Mouse (Mus musculus): ENCODE measurements around the gene Zfp51. TPM values are rescaled to one million over a fixed set of nuclear protein-coding genes. Genes with fewer than 3 reads are reported as not detected.
A peak's percentile ranks its signal among the peaks of the same experiment; 100 is the strongest.
"Not testable (repeated sequence)": the region's sequence is repeated elsewhere in the genome, so short reads cannot be mapped to it uniquely, and the experiment has no call there.

Gene Zfp51
- polyA plus RNA-seq (2016; fragmentation: Nextera tagmentation; extraction: Ambion mirVana) = 9.7 and 10.1 TPM in 2 replicates

DNA sequence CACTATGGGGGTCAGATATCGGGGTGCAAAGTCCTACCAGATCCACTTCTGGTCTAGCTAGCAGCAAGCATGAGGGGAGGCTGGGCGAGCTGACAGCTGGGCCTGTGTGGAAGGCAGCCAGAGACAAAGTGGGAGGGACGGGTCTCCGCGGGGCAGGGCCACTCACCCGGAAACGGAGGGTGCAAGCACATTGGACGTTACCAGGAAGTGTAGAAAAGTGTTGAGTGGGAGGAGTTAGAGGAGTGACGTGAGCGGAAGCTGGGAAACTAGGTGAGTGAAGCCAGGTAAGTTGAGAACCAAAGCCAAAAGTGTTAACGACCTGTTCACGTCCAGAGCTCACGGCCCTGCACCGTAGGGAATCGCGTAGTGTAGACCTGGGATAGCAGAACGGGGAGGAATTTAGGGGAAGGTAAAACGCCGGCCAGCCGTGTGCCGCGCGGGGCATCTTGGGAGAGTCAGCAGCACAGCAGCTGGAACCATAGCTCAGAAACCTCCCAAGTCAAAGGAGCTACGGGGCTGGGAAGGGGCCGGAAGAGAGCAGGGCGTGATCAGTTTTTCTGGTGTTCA, at the start of gene Zfp51:
Zfp51 (plus strand) TSS at position 237 of the 567 bp plus-strand sequence.
- peak within 1 kb of the TSS; percentile 71 for H3K4me3 ChIP-seq
- H3K27ac ChIP-seq (ENCODE audit: poor library complexity, severe bottlenecking) = peak within 1 kb of the TSS; percentile 78
- H3K9ac ChIP-seq = peak within 1 kb of the TSS; percentile 70
- WGBS = under 1% methylated on average over 26 of the region's 26 CpGs
- peak within 1 kb of the TSS; percentile 74 for H3K4me2 ChIP-seq
- peaks cover 5% of the 10 kb centered on the region for H3K4me1 ChIP-seq (replicated peaks)
- H3K36me3 ChIP-seq = peaks cover 5% of the 10 kb centered on the region; the same call in 1 of the 2 replicates
- peak; percentile 100 for ATAC-seq (ENCODE audit: insufficient number of reproducible peaks, low FRiP score)
- no peaks in the 10 kb centered on the region for H3K9me3 ChIP-seq (replicated peaks)
- H3K27me3 ChIP-seq (replicated peaks) = no peaks in the 10 kb centered on the region

DNA sequence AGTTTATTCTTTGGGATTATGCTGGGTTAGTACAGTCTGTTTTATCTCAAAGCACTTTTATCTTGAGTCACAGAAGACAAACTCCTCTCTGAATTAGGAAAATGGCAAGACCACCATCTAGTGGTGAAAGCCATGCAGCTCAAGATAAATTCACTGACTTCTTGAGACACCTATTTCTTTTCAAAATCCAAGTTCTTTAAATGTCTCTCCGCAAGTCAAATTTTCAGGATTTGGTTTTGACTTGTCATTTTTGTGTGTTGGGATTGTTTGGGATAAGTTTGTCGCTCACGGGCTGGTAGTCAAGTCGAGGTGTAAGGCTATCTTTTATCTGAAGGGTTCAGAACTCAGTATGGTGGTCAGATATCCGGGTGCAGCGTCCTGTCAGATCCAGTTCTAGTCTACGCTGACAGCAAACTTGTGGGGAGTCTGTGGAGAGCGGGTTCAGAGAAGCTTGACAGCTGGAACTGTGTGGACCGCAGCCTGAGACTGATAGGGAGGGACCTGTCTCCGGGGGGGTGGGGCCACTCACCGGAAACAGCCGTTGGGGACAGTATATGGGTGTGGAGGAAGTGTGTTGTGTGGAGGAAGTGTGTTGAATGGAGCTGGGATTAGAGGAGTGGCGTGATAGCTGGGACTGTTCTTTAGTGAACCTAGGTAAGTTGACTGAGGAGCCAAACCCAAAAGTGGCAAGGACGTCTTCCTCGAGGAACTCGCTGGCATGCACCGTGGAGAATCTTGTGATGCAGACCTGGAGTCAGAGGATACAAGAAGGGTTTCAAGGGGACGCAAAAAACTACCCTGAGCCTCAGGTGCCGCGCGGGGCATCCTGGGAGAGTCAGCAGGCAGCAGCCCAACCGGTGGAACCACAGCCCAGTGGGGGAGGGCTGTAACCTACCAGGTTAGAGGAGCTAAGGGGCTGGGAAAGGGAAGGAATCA, 27.2 kb upstream of the Zfp51 start, which contains the start of gene Zfp54:
Zfp54 (plus strand) TSS at position 564 of the 936 bp plus-strand sequence.
- WGBS = under 1% methylated on average over 22 of the region's 22 CpGs
- peak within 1 kb of the TSS; percentile 92 for H3K4me2 ChIP-seq

DNA sequence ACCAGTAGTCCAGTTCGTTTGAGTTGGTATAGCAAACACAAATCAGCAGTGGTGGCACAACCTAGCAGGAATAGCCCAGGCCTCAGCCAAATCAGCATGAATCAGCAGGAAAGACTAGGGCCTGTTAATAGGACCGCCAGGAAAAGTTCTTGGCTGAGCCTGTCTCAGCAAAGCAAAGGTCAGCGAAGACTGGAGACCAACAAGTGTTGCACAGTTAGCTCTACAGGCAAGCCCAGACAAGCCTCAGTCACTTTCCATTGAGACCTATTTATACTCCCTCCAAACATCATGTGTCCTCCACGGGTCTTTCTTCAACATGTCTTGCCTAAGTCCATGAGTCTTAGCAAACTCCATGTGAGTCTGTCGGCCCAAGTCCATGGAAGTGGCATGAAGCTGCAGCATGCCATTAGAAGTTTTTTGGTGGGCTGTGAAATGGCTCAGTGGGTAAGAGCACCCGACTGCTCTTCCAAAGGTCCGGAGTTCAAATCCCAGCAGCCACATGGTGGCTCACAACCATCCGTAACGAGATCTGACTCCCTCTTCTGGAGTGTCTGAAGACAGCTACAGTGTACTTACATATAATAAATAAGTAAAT, 11.3 kb upstream of the Zfp51 start:
- not testable (repeated sequence) for H3K36me3 ChIP-seq; ATAC-seq (ENCODE audit: insufficient number of reproducible peaks, low FRiP score); H3K4me3 ChIP-seq; H3K9me3 ChIP-seq (replicated peaks); H3K27ac ChIP-seq (ENCODE audit: poor library complexity, severe bottlenecking); H3K4me2 ChIP-seq; H3K27me3 ChIP-seq (replicated peaks); H3K4me1 ChIP-seq (replicated peaks); H3K9ac ChIP-seq
- WGBS = 74% methylated on average over 9 of the region's 9 CpGs

More for the DNA sequence above, 27.2 kb upstream of the Zfp51 start, which contains the start of gene Zfp54:
- Histone ChIP-seq H3K27ac (ENCODE audit: poor library complexity, severe bottlenecking) (peak within 1 kb of the TSS; percentile 64), H3K4me1 (replicated peaks) (0 out of 2 replicates have a peak, but pooled peaks cover 4% of the 10 kb centered on the region), H3K27me3 (replicated peaks) (no peaks in the 10 kb centered on the region), H3K4me3 (peak within 1 kb of the TSS; percentile 65), H3K36me3 (no peaks in the 10 kb centered on the region), H3K9me3 (replicated peaks) (no peaks in the 10 kb centered on the region), H3K9ac (peak within 1 kb of the TSS; percentile 73)
- ATAC-seq (ENCODE audit: insufficient number of reproducible peaks, low FRiP score) = peak; percentile 99

DNA sequence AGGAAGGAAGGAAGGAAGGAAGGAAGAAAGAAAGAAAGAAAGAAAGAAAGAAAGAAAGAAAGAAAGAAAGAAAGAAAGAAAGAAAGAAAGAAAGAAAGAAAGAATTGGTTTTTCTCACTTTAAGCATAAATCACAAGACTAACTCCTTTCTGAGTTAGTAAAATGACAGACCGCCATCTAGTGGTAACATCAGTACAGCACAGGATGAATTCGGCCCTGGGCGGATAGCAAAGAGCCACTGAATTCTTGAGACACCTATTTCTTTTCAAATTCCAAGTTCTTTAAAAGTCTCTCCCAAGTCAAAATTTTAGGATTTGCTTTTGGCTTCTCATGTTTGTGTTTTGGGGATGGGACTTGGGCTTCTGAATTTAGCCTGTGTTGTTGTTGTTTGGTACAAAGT, 505 bp upstream of the Zfp51 start:
- WGBS = 0% methylated on average over 3 of the region's 3 CpGs
- peaks cover 5% of the 10 kb centered on the region; the same call in 1 of the 2 replicates for H3K36me3 ChIP-seq
- peak overlapping the region; percentile 74 for H3K4me2 ChIP-seq
- H3K4me1 ChIP-seq (replicated peaks) = peaks cover 5% of the 10 kb centered on the region
- H3K27me3 ChIP-seq (replicated peaks) = no peaks in the 10 kb centered on the region
- peak overlapping the region; percentile 71 for H3K4me3 ChIP-seq
- peak; percentile 79 for ATAC-seq (ENCODE audit: insufficient number of reproducible peaks, low FRiP score)
- H3K27ac ChIP-seq (ENCODE audit: poor library complexity, severe bottlenecking) = peak overlapping the region; percentile 78; the same call in 1 of the 2 replicates
- H3K9ac ChIP-seq = peak overlapping the region; percentile 70
- no peaks in the 10 kb centered on the region for H3K9me3 ChIP-seq (replicated peaks)

- ATAC-seq (ENCODE audit: insufficient number of reproducible peaks, low FRiP score) = no peak
- peaks cover 32% of the 10 kb centered on the region for H3K36me3 ChIP-seq
- WGBS = 91% methylated on average over 5 of the region's 5 CpGs
Observed at GRCm38 (mm10) chr17:21463550-21463949, 13.4 kb downstream of the Zfp51 start.

DNA sequence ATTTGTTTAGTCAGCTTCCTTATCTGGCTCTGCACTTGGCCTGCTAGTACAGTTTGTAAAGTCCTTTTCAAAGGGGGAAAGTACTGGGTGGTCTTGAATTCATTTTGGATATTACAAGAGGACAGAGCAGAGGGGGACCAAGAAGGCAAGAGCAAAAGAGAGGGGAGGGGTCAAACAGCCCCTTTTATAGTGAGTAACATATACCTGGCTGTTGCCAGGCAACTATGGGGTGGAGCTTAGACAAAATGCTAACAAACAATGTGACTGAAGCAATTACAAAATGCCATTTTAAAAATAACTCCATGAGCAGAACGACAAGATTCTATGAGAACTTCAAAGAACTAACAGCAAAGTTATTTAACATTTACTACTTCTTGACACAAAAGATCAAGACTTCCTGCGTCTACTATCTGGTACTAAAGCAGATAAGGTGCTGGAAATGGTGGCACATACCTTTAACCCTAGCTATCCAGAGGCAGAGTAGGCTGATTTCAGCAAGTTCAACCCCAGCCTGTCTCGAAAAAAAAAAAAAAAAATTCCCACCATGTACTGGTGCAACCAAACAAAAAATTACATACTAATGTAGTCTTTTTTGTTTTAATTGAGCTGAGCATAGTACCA, 22.0 kb downstream of the Zfp51 start:
- 27% methylated on average over 3 of the region's 3 CpGs for WGBS

More at GRCm38 (mm10) chr17:21463550-21463949, 13.4 kb downstream of the Zfp51 start:
- Histone ChIP-seq H3K4me3 (no peak overlapping the region), H3K4me1 (replicated peaks) (no peaks in the 10 kb centered on the region), H3K27ac (ENCODE audit: poor library complexity, severe bottlenecking) (no peak overlapping the region), H3K4me2 (no peak overlapping the region), H3K27me3 (replicated peaks) (no peaks in the 10 kb centered on the region), H3K9me3 (replicated peaks) (no peaks in the 10 kb centered on the region), H3K9ac (no peak overlapping the region)

DNA sequence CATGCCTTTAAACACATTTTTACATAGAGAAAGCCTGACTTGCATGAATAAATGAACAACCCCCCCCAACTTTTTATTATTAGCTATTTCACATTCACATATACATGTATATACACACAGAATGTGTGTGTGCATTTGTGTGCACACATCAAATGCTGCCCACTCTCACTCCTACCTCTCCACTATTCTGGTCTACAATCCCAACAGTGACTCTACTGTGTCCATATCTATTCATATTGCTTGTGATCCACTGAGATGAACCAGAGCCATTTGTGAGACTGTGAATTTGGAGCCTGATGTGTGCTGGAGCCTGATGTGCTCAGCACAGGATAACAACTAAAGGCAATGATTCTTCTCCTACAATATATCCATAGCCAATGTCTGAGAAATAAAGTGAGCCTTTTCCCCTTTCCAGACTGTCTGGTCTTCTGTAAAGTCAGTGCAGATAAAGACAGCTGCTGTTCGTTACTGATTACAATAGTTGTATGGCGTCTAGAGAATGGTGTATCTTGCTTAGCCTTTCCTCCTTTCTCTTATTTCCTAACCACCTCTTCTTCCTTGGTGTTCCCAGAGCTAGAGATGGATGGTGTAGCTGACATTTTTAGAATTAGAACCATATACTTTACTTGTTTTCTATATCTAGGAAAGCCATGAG, 22.6 kb downstream of the Zfp51 start:
- no peaks in the 10 kb centered on the region for H3K36me3 ChIP-seq
- H3K27me3 ChIP-seq (replicated peaks) = no peaks in the 10 kb centered on the region
- no peak overlapping the region for H3K4me3 ChIP-seq
- H3K9me3 ChIP-seq (replicated peaks) = no peaks in the 10 kb centered on the region
- H3K9ac ChIP-seq = no peak overlapping the region
- peaks cover 10% of the 10 kb centered on the region for H3K4me1 ChIP-seq (replicated peaks)
- H3K27ac ChIP-seq (ENCODE audit: poor library complexity, severe bottlenecking) = no peak overlapping the region
- no peak for ATAC-seq (ENCODE audit: insufficient number of reproducible peaks, low FRiP score)
- 21% methylated on average over 2 of the region's 2 CpGs for WGBS
- H3K4me2 ChIP-seq = no peak overlapping the region

More for the DNA sequence above, 22.0 kb downstream of the Zfp51 start:
- no peaks in the 10 kb centered on the region for H3K36me3 ChIP-seq
- no peaks in the 10 kb centered on the region for H3K27me3 ChIP-seq (replicated peaks)
- H3K4me3 ChIP-seq = no peak overlapping the region
- no peak overlapping the region for H3K4me2 ChIP-seq
- no peak overlapping the region for H3K27ac ChIP-seq (ENCODE audit: poor library complexity, severe bottlenecking)
- peaks cover 10% of the 10 kb centered on the region for H3K4me1 ChIP-seq (replicated peaks)
- no peak overlapping the region for H3K9ac ChIP-seq
- no peak for ATAC-seq (ENCODE audit: insufficient number of reproducible peaks, low FRiP score)
- H3K9me3 ChIP-seq (replicated peaks) = no peaks in the 10 kb centered on the region

DNA sequence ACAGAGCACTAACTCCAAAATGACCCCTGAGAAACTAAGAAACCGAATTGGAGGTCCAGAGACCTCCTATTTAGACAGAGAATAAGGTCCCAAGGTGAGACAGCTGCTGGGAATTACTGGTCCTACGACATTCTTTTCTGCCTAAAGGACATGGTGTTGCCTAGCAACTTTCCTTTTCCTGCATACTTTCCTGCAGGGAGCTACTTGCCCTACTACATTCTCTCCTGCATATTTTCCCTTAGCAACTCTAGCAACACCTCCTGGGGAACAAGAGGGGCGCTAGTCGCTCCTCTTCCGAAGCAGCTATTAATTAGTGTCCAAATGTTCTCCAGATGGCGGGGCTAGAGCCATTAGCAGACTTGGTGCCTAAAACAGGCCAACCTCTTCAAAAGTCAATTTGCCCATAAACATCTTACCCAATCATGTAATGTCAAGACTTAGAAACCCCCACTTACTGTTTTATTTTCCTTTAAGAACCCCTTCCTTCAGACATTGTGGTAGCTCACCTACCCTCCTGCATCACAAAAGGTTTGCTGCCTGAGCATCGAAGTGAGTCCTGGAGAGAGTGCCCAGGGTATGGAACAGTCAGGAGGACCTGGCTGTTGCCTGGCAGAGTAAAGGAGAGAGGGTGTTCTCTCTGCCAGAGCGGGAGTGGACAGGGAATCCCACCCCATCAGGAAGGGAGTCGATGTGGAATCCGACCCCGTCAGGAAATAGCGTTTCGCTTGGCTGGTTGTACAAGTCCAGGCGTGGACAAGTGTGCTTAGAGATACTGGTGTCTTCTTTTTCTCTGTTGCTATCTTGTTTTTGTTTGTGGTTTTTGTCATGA, 23.4 kb downstream of the Zfp51 start:
- 32% methylated on average over 14 of the region's 14 CpGs for WGBS
- Histone ChIP-seq H3K27me3 (replicated peaks) (no peaks in the 10 kb centered on the region), H3K9me3 (replicated peaks) (no peaks in the 10 kb centered on the region), H3K4me1 (replicated peaks) (peaks cover 10% of the 10 kb centered on the region), H3K36me3 (no peaks in the 10 kb centered on the region), H3K27ac (ENCODE audit: poor library complexity, severe bottlenecking) (no peak overlapping the region), H3K9ac (no peak overlapping the region), H3K4me2 (no peak overlapping the region), H3K4me3 (no peak overlapping the region)
- ATAC-seq (ENCODE audit: insufficient number of reproducible peaks, low FRiP score) = peak; percentile 53; the same call in 1 of the 2 replicates

GRCm38 (mm10) chr17:21474729-21475128, 24.6 kb downstream of the Zfp51 start:
- Histone ChIP-seq H3K4me1 (replicated peaks) (peaks cover 10% of the 10 kb centered on the region), H3K4me3 (peak overlapping the region; percentile 34), H3K4me2 (peak overlapping the region; percentile 56)
- not testable (repeated sequence) for H3K9me3 ChIP-seq (replicated peaks); H3K9ac ChIP-seq; H3K36me3 ChIP-seq; H3K27ac ChIP-seq (ENCODE audit: poor library complexity, severe bottlenecking); ATAC-seq (ENCODE audit: insufficient number of reproducible peaks, low FRiP score); H3K27me3 ChIP-seq (replicated peaks)
- WGBS = 5% methylated on average over 10 of the region's 10 CpGs

- not testable (repeated sequence) for H3K9ac ChIP-seq; H3K4me3 ChIP-seq; H3K36me3 ChIP-seq; H3K27me3 ChIP-seq (replicated peaks); H3K9me3 ChIP-seq (replicated peaks); H3K4me2 ChIP-seq; ATAC-seq (ENCODE audit: insufficient number of reproducible peaks, low FRiP score); H3K27ac ChIP-seq (ENCODE audit: poor library complexity, severe bottlenecking)
- 69% methylated on average over 1 of the region's 1 CpGs for WGBS
- peaks cover 10% of the 10 kb centered on the region for H3K4me1 ChIP-seq (replicated peaks)
Observed at GRCm38 (mm10) chr17:21475290-21475689, 25.1 kb downstream of the Zfp51 start.

All from heart, embryonic 12.5 days (tissue).